Mouse (Mus musculus) stomach, postnatal 0 days (tissue): ENCODE data around the gene Grhl3. TPM values are rescaled to one million over a fixed set of nuclear protein-coding genes. Genes with fewer than 3 reads are reported as not detected.

Experiments
- ATAC-seq: fragments of 200-750 bp; cut with Nextera tagmentation; 2 replicates; pipeline ENCODE4 v1.8.0; 2017; ENCODE audit not compliant: low FRiP score, low TSS enrichment
- DNase-seq: peaks from one replicate; pipeline ENCODE4 v3.0.0-alpha.2; 2016; ENCODE audit warnings: low spot score
- H3K27ac ChIP-seq: fragments of 300-500 bp; sonication (generic); replicated peaks from 2 replicates; pipeline ENCODE4 v1.5.1; 2014; ENCODE audit warnings: mild to moderate bottlenecking, control low read depth
- H3K27me3 ChIP-seq: fragments of 300-500 bp; sonication (generic); 2 replicates; pipeline ENCODE4 v1.6.1; 2014; ENCODE audit warnings: low read length; ENCODE audit not compliant: control insufficient read depth, insufficient read depth
- H3K36me3 ChIP-seq: fragments of 300-500 bp; sonication (generic); 2 replicates; pipeline ENCODE4 v1.6.1; 2014; ENCODE audit warnings: low read length, mixed read lengths; ENCODE audit not compliant: control insufficient read depth, insufficient read depth
- H3K4me1 ChIP-seq: fragments of 300-500 bp; sonication (generic); replicated peaks from 2 replicates; pipeline ENCODE4 v1.6.1; 2014; ENCODE audit warnings: antibody characterized with exemption; ENCODE audit not compliant: control insufficient read depth, insufficient read depth
- H3K4me2 ChIP-seq: fragments of 300-500 bp; sonication (generic); replicated peaks from 2 replicates; pipeline ENCODE4 v1.6.1; 2014; ENCODE audit warnings: low read depth, mild to moderate bottlenecking, control low read depth, moderate library complexity
- H3K4me3 ChIP-seq: fragments of 300-500 bp; sonication (generic); 2 replicates; pipeline ENCODE4 v1.5.1; 2014; ENCODE audit warnings: low read depth, low read length, control low read depth
- H3K9ac ChIP-seq: fragments of 300-500 bp; sonication (generic); 2 replicates; pipeline ENCODE4 v1.6.1; 2014; ENCODE audit warnings: mild to moderate bottlenecking, low read length, control low read depth, mixed read lengths
- H3K9me3 ChIP-seq: fragments of 300-500 bp; sonication (generic); 2 replicates; pipeline ENCODE4 v1.6.1; 2016; ENCODE audit warnings: low read length; ENCODE audit not compliant: control insufficient read depth
- CTCF ChIP-seq: IDR thresholded peaks from 2 replicates; pipeline ENCODE4 v1.5.1; 2016; ENCODE audit warnings: antibody characterized with exemption, low read depth, mild to moderate bottlenecking, moderate library complexity
- EP300 ChIP-seq: optimal IDR thresholded peaks from 2 replicates; pipeline ENCODE3; 2016; ENCODE audit warnings: antibody characterized with exemption
- WGBS: fragments of 180-500 bp; shearing (Covaris S2); extraction: QIAGEN DNeasy Blood & Tissue Kit; methylation state at CpG from one replicate; pipeline ENCODE4 v1.1.7; 2014; 5-methylcytosine and 5-hydroxymethylcytosine counted together
- polyA plus RNA-seq: library from polyadenylated mRNA; unstranded; fragments of >200 nt; fragmentation: Nextera tagmentation; extraction: Ambion mirVana; gene quantifications from 2 replicates; pipeline ENCODE4 v1.2.1, GENCODE M21; 2015

The Grhl3 gene
- polyA plus RNA-seq, 1 experiment from 2014 or later = 53.3 TPM

DNA sequence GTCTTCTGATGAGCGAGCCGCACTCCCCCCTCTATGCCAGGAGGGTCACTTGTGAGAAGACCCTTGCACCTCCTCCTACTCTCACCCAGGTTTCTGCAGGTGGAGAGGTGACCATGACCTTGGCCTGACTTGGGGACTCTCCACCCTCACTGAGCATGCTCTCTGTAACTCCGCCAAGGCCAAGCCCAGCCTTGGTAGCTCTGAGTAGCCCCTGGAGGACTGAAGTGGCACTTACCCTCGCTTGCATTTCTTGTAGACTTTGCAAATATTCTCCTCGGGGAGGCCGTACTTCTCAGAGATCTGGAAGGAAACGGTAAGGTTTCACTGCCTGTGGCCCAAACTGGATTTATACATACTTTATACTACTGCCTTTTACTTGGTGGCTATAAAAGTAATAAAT is 27.4 kb downstream of the Grhl3 start:
- WGBS = 83% methylated on average over 7 of the region's 7 CpGs

DNA sequence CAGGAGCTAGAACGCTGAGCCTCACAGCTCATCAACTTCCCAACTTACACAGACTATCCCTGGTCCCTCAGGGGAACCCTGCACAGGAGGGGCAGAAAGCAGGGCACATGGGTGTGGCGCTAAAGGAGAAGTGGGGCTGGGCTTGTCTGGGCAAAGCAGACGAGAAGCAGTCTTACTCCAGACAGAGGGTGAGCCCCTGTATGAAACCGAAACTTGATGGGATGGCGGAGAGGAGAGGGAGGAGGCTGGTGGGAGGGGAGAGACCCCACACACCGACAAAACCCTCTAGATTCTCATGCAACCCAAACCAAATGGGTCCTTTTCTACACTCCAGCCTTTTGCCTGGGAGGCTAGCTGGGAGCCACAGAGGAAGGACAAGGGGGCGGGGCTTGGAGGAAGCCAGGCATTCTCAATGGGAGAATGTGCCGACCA is 28.3 kb downstream of the Grhl3 start:
- peak overlapping the region; percentile 54 for H3K4me2 ChIP-seq
- ATAC-seq (0 out of 2 replicates have a peak, but pooled peaks have one; percentile 46), DNase-seq (no peak)
- H3K27me3 ChIP-seq = no peaks in the 10 kb centered on the region
- H3K27ac ChIP-seq = 0 out of 2 replicates have a peak overlapping the region, but pooled peaks have one; percentile 0
- peaks cover 12% of the 10 kb centered on the region for H3K4me1 ChIP-seq
- H3K4me3 ChIP-seq = peak overlapping the region; percentile 35
- TF ChIP-seq EP300 = no peak
- TF ChIP-seq CTCF = no peak
- WGBS = 9% methylated on average over 8 of the region's 8 CpGs
- H3K9ac ChIP-seq = peak overlapping the region; percentile 8; the same call in 1 of the 2 replicates
- no peaks in the 10 kb centered on the region for H3K9me3 ChIP-seq
- no peaks in the 10 kb centered on the region for H3K36me3 ChIP-seq

More for the DNA sequence above, 27.4 kb downstream of the Grhl3 start:
- ATAC-seq = no peak
- Histone ChIP-seq H3K27me3 (no peaks in the 10 kb centered on the region), H3K4me3 (no peak overlapping the region), H3K36me3 (no peaks in the 10 kb centered on the region), H3K9me3 (no peaks in the 10 kb centered on the region), H3K9ac (no peak overlapping the region), H3K27ac (no peak overlapping the region), H3K4me1 (peaks cover 12% of the 10 kb centered on the region), H3K4me2 (no peak overlapping the region)
- no peak for DNase-seq
- TF ChIP-seq EP300 (no peak), CTCF (no peak)

DNA sequence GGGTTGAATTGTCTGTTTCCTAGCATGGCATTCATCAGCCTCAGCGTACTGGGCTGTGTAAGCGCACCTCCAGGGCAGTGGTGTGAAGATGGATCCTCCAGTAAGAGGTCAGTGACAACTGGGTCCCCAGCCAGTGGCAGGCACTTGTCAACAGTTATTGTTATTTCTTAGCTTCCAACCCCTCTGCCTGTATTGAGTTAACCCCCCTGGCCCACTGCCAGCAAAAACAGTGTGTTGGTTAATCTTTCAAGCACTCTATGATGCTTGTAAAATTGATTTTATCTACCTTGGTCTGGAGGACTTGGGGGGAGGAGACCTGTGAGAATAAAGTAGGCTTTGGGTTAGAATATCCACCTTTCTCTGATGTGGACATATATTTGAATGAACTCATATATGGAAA is 29.1 kb downstream of the Grhl3 start:
- H3K4me3 ChIP-seq = no peak overlapping the region
- H3K4me1 ChIP-seq = peaks cover 6% of the 10 kb centered on the region; the same call in 1 of the 2 replicates
- H3K27me3 ChIP-seq = no peaks in the 10 kb centered on the region
- no peaks in the 10 kb centered on the region for H3K9me3 ChIP-seq
- DNase-seq (no peak), ATAC-seq (no peak)
- TF ChIP-seq EP300 = no peak
- no peak for TF ChIP-seq CTCF
- H3K9ac ChIP-seq = no peak overlapping the region
- H3K27ac ChIP-seq = no peak overlapping the region
- no peak overlapping the region for H3K4me2 ChIP-seq
- 77% methylated on average over 2 of the region's 2 CpGs for WGBS
- no peaks in the 10 kb centered on the region for H3K36me3 ChIP-seq

DNA sequence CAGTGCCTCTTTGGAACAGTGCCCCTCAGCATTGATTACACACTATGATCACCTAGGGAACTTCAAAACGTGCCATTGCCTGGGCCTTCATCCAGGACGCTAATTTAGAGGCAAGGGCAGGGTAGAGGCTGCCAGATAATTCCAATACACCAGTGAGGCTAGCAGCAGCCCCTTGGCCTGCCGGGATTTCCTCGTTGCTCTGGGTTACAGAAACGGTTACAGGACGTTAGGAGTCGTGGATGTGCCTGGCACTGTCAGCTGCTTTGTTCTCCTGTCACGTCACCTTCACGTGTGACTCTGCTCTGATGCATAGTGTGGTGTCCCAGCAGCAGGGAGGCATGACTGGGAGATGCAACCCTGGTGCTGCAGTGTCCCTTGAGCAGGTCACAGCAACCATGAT is 33.4 kb downstream of the Grhl3 start:
- no peak for DNase-seq
- H3K27ac ChIP-seq = no peak overlapping the region
- no peaks in the 10 kb centered on the region for H3K36me3 ChIP-seq
- H3K9ac ChIP-seq = no peak overlapping the region
- no peaks in the 10 kb centered on the region for H3K4me1 ChIP-seq
- no peak overlapping the region for H3K4me2 ChIP-seq
- WGBS = 75% methylated on average over 9 of the region's 9 CpGs
- no peak overlapping the region for H3K4me3 ChIP-seq
- ATAC-seq = no peak
- TF ChIP-seq CTCF = no peak
- no peak for TF ChIP-seq EP300
- H3K9me3 ChIP-seq = no peaks in the 10 kb centered on the region
- no peaks in the 10 kb centered on the region for H3K27me3 ChIP-seq

DNA sequence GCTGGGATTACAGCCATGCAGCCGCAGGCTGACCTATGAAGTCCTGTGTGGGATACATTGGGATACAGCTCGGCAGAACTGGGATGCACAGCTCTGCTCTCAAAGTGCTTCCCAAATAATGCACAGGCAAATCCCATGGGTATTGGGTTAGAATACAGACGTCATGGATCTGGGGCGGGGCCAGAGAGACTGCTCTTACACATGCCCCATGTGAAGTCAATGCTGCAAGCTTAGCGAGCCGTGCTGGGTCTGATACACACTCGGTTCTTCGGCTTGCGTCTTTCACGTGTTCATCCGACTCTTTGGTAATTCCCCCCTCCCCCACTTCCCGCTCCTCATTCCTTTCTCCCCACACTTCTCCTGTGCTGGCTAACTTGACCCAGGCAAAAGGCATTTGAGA is 34.4 kb downstream of the Grhl3 start:
- Histone ChIP-seq H3K4me2 (no peak overlapping the region), H3K4me1 (no peaks in the 10 kb centered on the region), H3K4me3 (no peak overlapping the region), H3K36me3 (no peaks in the 10 kb centered on the region), H3K27ac (no peak overlapping the region), H3K9ac (no peak overlapping the region), H3K9me3 (no peaks in the 10 kb centered on the region), H3K27me3 (no peaks in the 10 kb centered on the region)
- ATAC-seq (no peak), DNase-seq (no peak)
- no peak for TF ChIP-seq CTCF
- no peak for TF ChIP-seq EP300
- 81% methylated on average over 12 of the region's 12 CpGs for WGBS

DNA sequence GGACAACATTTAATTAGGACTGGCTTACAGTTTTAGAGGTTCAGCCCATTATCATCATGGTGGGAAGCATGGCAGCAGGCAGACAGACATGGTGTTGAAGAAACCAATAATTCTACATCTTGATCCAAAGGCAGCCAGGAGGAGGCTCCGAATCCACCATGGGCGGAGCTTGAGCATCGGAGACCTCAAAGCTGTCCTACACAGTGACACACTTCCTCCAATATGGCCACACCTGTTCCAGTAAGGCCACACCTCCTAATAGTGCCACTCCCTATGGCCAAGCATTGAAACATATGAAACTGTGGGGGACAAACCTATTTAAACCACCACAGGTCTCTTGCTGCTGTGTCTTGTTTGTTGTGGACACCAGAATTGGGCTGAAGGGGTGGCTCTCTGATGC is 38.4 kb downstream of the Grhl3 start:
- TF ChIP-seq CTCF (no peak), EP300 (no peak)
- no peak overlapping the region for H3K4me3 ChIP-seq
- H3K36me3 ChIP-seq = no peaks in the 10 kb centered on the region
- 0 out of 2 replicates have a peak, but pooled peaks cover 2% of the 10 kb centered on the region for H3K9me3 ChIP-seq
- DNase-seq (no peak), ATAC-seq (no peak)
- H3K4me1 ChIP-seq = no peaks in the 10 kb centered on the region
- H3K27ac ChIP-seq = no peak overlapping the region
- H3K9ac ChIP-seq = no peak overlapping the region
- H3K27me3 ChIP-seq = no peaks in the 10 kb centered on the region
- 94% methylated on average over 3 of the region's 3 CpGs for WGBS
- no peak overlapping the region for H3K4me2 ChIP-seq
